Mouse (Mus musculus): ENCODE measurements around the gene Rc3h1.
"Not testable (repeated sequence)": the region's sequence is repeated elsewhere in the genome, so short reads cannot be mapped to it uniquely, and the experiment has no call there.

The Rc3h1 gene

DNA sequence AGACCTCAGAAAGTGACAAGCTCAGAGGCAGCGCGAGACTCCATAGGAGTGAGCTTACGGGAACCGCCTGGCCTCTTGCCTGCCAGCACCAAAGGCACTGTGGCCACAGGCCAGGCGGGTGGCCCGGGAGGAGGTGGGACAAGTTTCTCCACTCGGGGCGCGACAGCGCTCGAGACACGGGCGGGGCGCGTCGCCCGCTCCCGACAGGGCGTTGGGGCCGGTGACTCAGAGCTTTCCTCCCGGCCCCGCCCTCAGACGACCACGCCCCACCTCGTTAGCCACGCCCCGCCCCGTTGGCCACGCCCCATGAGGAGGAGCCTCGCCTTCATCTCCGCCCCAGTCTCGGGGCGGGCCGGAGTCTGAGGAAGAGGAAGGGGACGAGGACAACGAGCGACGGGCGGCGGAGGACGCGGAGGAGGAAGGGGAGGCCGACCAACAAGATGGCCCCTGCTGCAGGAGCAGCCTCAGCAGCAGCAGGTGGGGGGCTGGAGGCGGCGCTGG, at the start of gene Rc3h1:
Gene Rc3h1, plus strand, starts transcription at position 362 of the 501 bp plus-strand sequence.
- peak; percentile 96 for DNase-seq (ENCODE audit: low spot score)

DNA sequence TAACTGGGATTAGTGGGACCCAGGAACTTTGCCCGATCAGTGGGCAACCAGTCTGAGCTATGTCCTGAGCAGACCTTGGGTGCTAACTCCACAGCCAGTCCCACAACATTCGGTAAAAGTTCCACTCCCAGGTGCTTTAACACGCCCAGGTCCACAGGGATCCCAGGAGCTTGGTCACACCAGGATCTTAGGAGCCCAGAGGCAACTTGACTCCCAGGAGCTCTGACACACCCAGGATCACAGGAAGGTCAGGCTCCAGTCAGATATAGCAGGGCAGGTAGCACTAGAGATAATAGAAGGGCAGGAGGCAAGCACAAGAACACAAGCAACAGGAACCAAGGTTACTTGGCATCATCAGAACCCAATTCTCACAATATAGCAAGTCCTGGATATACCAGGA, 48.1 kb upstream of the Rc3h1 start:
- DNase-seq (ENCODE audit: low spot score): no peak

DNA sequence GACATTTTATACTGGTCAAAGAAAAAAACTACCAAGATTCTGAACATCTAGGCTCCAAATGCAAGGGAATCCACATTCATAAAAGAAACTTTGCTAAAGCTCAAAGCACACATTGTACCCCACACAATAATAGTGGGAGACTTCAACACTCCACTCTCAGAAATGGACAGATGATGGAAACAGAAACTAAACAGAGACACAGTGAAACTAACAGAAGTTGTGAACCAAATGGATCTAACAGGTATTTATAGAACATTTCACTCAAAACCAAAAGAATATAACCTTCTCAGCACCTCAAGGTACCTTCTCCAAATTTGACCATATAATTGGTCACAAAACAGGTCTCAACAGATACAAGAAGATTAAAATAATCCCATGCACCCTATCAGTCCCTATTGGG, 46.3 kb upstream of the Rc3h1 start:
- DNase-seq (ENCODE audit: low spot score): not testable (repeated sequence)

DNA sequence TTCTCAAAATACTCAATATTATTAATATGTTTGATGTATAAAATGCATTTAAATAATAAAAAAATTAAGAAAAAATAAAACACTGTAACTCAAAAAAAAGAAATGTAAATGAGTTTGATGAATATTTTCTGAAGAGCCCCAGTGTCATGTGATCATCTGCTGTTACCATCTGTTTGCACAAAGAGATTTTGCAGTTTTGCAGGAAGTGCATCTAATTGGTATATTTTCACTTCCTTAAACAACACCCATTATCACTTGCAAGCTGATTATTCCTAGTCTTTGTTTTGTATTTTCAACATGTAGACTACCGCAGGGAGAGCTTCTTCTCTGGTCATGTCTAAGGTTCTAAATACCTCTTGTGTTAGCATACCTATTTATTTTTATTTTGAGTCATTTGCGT, 45.1 kb upstream of the Rc3h1 start:
- DNase-seq (ENCODE audit: low spot score): no peak

DNA sequence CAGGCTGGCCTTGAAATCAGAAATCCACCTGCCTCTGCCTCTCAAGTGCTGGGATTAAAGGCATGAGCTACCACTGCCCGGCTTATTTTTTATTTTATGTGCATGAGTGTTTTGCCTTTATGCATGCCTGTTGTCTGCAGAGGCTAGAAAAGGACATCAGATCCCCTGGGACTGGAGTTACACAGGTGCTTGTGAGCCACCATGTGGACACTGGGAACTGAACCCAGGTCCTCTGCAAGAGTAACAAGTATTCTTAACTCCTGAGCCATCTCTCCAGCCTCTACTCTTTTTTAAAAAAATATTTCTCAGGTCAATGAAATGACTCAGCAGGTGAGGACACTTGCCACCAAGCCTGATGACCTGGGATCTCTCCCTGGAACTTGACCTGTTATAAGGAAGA, 44.6 kb upstream of the Rc3h1 start:
- no peak for DNase-seq (ENCODE audit: low spot score)

DNA sequence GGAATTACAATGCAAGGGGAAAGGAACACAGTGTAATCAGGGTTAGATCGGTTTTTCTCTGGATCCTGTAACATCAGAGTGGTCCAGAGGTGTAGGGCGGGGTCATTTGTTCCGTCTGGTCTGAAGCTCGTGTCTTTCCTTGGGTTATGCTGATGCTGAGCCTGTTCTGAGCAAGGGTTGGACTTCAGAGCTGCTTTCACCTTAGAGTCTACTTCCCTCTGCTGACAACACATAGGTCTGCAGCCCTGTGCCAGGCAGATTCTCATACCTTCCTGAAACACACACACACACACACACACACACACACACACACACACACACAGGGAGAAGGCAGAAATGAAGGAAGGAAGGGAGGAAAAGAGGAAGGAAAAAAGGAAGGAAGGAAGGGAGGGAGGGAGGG, 43.2 kb upstream of the Rc3h1 start:
- DNase-seq (ENCODE audit: low spot score): peak; percentile 31

DNA sequence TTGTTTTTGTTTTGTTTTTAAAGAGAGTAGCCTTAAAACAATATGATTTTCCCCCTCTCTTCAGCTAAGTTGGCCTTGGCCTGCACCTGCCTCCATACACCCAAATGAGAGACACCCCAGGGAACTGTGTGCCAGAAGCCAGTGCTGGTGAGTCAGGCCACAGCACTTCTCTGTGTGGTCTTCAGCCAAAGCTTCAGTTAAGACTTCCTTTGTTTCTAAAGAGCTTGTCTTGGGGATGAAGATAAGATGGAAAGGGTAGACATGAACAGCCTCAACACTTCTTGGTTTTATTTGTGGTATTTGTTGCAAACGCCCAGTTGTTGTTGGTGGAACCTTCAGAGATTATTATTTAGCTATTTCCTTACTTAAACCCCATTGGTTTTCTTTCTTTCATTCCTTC, 31.5 kb upstream of the Rc3h1 start:
- DNase-seq (ENCODE audit: low spot score): no peak

DNA sequence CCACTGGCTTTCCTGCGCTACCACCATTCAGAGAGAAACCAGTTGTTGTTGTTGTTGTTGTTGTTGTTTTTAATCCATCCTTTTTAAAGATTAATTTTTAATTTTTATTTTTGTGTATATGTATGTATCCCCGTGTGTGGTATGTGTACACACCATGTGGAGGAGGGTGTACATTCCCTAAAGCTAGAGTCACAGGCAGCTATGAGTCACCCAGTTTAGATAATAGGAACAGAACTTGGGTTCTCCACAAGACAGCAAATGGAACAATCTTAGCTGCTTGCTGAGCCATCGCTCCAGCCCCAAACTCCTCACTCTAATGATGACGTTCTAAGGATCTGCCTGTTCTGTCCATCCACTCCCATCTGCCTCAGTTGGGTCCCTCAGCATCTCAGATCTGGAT, 29.2 kb upstream of the Rc3h1 start:
- DNase-seq (ENCODE audit: low spot score): no peak

DNA sequence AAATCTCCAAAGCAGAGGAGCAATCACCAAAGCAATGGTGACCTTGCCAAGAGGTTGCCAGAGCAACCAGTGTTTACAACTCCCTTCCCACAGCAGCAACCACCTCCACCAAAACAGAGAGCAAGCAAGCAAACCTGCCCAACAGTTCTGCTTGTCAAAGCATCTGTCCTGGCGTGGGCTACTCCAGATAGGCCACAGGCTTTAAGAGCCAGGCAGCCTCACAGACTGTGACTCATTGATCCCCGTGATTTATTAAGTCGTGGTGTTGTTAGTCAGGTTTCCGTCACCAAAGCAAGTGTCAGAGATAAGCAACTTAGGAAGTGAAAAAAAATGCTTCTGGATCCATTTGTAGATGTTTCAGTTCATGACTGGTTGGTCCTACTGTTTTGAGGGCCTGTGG, 27.7 kb upstream of the Rc3h1 start:
- DNase-seq (ENCODE audit: low spot score): no peak

DNA sequence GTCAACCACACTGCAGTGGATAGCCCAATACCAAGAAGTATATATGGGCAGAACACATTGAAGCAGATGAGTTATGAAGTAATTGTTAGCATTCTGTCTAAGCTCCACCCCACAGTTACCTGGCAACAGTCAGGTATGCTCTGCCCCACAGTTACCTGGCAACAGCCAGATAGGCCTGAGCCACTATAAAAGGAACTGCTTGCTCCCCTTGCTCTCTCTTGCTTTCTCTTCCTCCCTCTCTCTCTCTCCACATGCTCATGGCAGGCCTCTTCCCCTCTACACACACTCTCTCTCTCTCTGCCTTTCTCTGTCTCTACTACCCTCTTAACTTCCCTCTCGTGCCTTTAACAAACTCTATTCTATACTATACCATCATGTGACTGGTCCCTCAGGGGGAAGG, 24.8 kb upstream of the Rc3h1 start:
- not testable (repeated sequence) for DNase-seq (ENCODE audit: low spot score)

DNA sequence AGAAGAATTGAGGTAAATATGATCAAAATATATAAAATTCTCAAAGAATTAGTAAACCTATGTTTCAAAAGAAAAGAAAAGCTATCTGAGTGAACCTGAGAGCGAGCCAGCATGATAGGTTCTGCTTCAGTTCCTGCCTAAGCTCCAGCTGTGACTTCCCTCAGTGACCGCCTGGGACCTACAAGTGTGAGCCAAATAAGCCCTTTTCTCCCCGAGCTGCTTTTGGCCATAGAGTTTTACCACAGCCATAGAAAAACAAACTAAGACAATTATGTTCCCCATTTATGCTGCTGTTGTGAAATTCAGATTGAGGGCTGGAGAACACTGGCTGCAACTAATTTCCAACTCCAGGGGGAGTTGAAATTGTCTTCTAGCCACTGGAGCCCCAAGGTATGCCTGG, 24.2 kb upstream of the Rc3h1 start:
- DNase-seq (ENCODE audit: low spot score): no peak

DNA sequence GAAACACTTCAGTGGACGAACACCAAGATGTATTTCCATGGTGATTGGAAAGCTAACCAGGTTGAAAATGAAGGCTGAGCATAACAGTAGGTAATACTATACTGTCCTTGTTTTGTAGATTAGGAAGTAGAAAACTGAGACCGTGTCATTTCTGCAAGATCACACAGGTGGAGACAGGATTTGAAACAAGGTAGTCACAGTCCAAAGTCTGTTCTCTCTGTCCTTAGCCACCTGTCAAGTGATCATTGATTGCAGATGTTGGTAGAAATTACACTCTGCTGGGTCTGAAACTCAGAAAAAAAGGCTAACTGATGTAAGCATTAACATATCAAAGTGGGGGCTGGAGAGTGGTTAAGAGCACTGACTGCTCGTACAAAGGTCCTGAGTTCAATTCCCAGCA, 21.9 kb upstream of the Rc3h1 start:
- DNase-seq (ENCODE audit: low spot score): no peak

DNA sequence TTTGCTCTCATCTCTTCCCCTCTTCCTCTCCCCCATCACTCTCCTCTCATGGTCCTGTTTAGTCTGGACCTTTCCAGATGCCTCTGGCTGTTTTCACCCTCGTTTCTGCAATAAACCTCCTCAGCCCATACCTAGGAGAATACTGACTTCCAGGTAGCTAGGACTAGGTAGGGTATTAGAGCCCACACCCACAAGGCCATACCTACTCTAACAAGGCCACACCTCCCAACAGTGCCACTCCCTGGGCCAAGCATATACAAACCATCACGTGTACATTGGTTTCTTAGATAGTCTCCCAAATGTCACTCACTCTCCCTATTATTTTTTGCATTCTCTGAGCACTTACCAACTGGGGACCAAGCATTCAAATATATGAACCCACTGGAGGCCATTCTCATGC, 21.2 kb upstream of the Rc3h1 start:
- no peak for DNase-seq (ENCODE audit: low spot score)

DNA sequence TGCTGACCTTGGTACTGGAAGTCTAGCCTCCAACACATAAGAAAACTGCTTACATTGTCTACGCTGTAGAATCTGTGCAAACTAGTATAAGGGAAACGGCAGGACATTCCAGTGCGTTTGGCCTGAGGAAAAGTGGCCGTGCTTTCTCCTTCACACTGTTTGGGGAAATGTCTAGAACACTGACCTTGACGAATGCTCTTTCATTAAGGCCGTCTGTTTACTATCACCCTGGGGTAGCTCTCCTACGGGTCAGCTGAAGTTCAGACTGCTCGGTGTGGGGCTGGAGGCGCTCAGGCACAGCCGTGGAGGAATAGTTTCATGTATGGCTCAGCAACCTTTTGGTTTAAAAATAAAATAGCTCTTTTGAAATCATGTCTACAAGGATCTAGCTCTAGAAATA, 6.5 kb upstream of the Rc3h1 start:
- no peak for DNase-seq (ENCODE audit: low spot score)

DNA sequence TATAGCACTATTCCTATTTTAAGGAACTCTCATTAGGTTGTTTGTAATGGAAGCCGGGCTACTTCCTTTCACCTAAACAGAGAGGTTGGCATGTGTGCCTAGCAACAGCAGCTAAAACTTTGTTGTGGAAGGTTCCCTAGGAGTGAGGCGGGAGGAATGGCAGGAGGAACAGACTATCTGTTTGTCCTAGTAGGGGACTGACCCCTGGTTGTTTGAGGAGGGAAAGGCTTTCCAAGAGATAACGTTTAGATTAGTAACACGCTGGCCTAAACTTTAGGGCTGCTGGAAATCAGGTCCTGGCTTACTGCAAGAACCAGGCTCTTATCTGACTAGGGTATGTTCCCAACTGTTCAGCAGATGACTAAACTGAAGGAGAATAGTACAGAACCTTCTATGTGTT, 2.2 kb upstream of the Rc3h1 start:
- no peak for DNase-seq (ENCODE audit: low spot score)

DNA sequence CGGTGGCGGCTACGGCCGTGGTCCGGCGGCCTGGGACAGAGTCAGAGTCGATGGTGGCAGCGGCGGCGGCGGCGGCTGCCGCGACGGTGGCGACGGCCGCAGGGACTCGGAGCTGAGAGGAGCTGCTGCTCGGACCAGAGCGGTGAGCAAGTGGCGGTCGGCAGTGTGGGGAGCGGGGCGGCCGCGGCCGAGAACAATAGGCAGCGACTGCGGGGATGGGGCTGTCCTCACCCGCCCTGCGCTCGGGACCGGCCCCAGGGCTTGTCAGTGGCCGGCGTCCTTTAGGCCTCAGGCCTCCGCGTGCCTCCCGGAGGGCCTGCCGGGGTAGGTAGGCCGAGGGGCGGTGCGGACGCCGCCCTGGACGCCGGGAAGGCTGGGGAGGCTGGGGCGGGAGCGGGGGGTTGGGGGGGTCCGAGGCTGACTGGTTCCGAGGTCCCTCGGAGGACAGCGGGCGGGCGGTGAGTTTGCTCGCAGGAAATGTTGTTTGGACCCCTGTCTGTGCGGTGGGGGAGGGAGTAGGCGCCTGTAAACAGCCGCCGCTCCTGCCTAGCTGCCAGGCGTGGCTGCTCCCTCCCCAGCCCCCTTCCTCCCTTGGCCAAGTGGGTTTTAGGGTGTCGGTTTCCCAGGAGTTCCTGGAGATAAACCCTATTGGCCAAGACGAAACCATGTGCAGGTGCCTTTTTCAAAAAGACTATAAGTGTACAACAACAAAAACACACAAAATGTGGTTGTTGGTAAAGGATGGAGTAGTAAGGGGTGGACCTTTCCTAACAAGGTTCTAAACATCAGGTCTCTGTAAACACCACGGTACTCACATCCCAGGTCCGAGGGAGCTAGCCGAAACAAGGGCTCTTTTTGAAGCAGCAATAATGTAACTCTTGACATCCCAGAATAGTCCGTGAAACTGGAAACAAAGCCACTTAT, 602 bp downstream of the Rc3h1 start:
- peak; percentile 28 for DNase-seq (ENCODE audit: low spot score)

DNA sequence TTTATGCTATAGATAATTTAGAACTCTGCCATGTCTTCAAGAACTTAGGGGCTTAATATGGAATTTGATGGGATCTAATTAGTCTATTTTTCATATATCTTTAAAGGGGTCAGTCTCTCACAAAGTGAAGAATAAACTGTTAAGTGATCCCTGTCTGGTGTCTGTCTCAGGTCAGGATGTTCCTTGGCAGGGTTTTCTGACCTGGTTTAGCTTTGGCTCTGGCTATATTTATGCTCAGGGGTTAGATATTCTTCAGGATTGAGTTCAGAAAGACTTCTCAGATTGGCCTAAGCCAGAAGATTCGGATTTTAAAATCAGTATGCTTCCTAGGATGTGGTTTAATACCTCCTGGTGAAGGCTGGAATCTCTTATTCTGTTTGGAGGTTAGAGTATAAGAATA, 4.0 kb downstream of the Rc3h1 start:
- DNase-seq (ENCODE audit: low spot score): no peak

DNA sequence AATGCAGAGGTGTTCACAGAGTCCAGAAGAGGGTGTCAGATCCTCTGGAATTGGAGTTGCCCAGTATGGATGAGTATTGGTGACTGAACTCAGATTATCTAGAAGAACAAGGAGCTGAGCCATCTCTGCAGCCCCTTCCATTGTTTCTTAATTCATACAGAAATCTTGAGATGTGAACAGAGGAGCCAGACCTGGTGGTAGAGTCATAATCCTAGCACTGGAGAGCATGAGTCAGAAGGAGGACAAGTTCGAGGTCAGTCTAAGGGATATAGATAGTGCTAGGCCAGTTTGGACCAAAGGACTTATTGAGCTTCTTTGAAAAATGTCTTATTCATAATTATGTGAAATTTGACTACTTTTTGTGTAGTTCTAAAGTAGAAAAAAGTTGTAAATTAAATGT, 4.6 kb downstream of the Rc3h1 start:
- DNase-seq (ENCODE audit: low spot score): no peak

DNA sequence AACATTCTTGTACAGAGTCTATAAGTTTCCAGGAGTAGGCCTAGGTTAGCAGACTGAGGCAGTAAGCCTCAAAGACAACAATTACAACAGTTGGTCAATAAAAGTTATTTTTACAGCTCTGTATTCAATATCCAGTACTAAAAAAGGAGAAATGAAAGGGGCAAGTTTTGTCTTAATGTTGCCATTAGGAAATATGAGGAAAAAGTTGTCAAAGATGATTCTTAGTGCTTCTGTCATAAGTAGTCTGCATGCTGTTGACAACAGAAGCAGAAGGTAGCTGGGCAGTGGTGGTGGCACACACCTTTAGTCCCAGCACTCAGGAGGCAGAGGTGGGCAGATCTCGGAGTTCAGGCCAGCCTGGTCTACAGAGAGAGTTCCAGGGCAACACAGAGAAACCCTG, 13.2 kb downstream of the Rc3h1 start:
- DNase-seq (ENCODE audit: low spot score): no peak

DNA sequence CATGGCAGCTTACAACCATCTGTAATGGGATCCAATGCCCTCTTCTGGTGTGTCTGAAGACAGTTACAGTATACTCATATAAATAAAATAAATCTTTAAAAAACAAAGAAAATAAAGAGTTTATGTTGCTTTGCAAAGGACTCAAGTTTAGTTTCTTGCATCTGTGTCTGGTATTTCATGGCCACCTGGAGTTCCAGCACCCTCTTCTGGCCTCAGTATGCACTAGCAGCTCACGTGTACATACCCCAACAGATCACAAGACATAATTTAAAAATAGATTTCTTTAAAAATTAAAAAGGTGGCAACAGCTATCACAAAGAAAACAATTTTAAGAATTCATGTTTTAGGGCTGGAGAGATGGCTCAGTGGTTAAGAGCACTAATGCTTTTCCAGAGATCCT, 15.7 kb downstream of the Rc3h1 start:
- DNase-seq (ENCODE audit: low spot score): no peak

DNA sequence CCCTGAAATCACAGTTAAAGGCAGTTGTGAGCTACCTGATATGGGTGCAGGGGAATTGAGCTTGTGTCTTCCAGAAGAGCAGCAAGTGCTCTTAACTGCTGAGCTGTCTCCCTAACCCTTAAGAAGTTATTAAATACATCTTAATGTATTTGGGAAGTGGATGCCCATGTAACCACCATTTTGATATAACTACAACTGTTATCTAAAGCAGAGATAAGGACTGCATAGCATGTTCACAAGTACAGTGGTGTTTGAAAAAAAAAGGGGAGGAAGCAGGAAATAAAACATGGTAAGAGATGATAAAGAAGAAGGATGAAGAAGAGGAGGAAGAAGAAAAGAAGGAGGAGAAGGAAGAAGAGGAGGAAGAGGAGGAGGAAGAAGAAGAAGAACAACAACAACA, 25.1 kb downstream of the Rc3h1 start:
- DNase-seq (ENCODE audit: low spot score): no peak

DNA sequence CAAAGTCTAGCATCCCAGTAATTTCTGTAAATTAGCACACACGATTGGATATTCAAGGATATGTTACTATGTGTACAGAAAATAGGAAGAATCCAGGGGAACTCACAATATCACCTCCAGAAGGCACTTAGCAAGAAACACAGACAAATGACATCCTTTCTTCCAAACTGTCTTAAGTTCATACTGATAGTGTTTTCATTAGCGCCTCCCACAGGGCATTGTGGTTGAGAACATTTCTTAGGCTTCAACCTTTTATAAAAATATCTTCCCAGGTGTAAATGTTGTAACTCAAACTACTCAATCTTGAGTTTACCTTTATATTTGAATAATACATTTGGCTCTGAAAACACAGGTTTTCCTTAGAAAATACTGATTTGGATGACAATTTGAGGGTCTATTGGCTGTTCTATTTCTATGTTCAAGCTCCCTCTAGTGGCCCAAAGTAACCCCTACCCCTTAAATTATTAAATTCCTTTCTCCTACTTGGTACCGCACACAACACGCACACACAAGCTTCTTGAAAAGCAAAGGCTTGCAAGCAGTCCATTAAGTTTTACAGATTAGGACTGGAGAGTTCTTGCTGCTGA, 27.8 kb downstream of the Rc3h1 start:
- peak; percentile 40 for DNase-seq (ENCODE audit: low spot score)

DNA sequence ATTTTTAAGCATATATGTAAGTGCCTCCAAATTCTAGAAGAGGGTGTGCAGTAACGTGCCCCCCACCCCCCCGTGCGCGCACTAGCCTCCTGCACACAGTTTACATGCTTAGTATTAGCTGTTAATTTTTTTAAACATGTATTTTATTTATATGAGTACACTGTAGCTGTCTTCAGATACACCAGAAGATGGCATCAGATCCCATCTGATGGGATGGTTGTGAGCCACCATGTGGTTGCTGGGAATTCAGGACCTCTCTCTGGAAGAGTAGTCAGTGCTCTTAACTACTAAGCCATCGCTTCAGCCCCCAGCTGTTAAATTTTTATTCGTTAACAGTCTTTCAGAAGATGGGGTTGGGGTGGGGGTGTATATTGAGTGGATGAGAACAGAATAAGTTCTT, 29.3 kb downstream of the Rc3h1 start:
- DNase-seq (ENCODE audit: low spot score): peak; percentile 18

DNA sequence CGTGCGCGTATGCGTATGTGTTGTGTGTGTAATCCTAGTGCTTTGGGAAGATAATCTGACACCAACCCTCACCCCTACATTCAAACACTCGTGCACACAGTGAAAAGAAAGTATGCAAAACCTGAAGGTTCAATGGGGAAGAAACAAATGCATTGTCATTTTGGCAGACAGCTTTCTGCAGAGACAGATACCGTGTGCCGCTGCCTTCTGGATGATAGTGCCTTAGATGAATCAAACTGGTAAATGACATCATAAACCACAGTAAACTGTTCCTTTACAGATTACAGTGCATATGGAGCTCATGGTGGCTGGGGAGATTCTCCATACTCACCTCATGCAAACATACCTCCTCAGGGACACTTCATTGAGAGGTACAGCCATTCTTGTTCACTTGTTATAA, 57.0 kb downstream of the Rc3h1 start:
- DNase-seq (ENCODE audit: low spot score): no peak

All from layer of hippocampus, adult 11-12 months (tissue).